Mouse (Mus musculus) urinary bladder, adult 18-20 months (tissue): ENCODE measurements at regions not wholly inside any gene's neighbourhood (a gene's known extent, or its start where the extent isn't known, plus 50 kb on each side); places are given as distances from the start of the nearest gene placed in this dataset.

Experiments used
- DNase-seq, 2 experiments: peaks; one replicate each; pipeline ENCODE4 v3.0.0; 2022; ENCODE audit warnings: low spot score in 2 of 2, mixed read lengths in 2 of 2

- DNase-seq: no peak
These were observed 197.9 kb upstream of the Cep162 start for GRCm38 (mm10) chr9:87453261-87453660.

GRCm38 (mm10) chr9:87452571-87452970 lies 197.2 kb upstream of the Cep162 start:
- no peak for DNase-seq

GRCm38 (mm10) chr9:87443467-87444235 lies 188.3 kb upstream of the Cep162 start:
- DNase-seq: no peak

- no peak for DNase-seq
These were observed 176.7 kb upstream of the Cep162 start for GRCm38 (mm10) chr9:87432072-87432471.

GRCm38 (mm10) chr9:87431523-87431922 lies 176.2 kb upstream of the Cep162 start:
- no peak for DNase-seq

GRCm38 (mm10) chr9:87425201-87425600 lies 169.9 kb upstream of the Cep162 start:
- DNase-seq: peak in 1 of 2 experiments; percentile 9

GRCm38 (mm10) chr9:87421175-87421574 lies 165.8 kb upstream of the Cep162 start:
- DNase-seq: no peak

- DNase-seq: peak; percentile 5 to 16
These were observed 164.0 kb upstream of the Cep162 start for GRCm38 (mm10) chr9:87419376-87419775.

- DNase-seq: no peak
These were observed 157.6 kb upstream of the Cep162 start for GRCm38 (mm10) chr9:87412894-87413293.

- DNase-seq: no peak
These were observed 155.7 kb upstream of the Cep162 start for GRCm38 (mm10) chr9:87411044-87411443.

GRCm38 (mm10) chr9:87409736-87410135 lies 154.4 kb upstream of the Cep162 start:
- no peak for DNase-seq

GRCm38 (mm10) chr9:87408805-87409204 lies 153.5 kb upstream of the Cep162 start:
- no peak for DNase-seq

- DNase-seq: no peak
These were observed 151.1 kb upstream of the Cep162 start for GRCm38 (mm10) chr9:87406476-87406875.

- no peak for DNase-seq
These were observed 149.9 kb upstream of the Cep162 start for GRCm38 (mm10) chr9:87405115-87405720.

GRCm38 (mm10) chr9:87402010-87402409 lies 146.7 kb upstream of the Cep162 start:
- DNase-seq: no peak

- no peak for DNase-seq
These were observed 132.2 kb upstream of the Cep162 start for GRCm38 (mm10) chr9:87387516-87387915.

- DNase-seq: no peak
These were observed 128.2 kb upstream of the Cep162 start for GRCm38 (mm10) chr9:87383513-87383912.

GRCm38 (mm10) chr9:87377921-87378320 lies 122.6 kb upstream of the Cep162 start:
- DNase-seq: no peak

- DNase-seq: no peak
These were observed 121.5 kb upstream of the Cep162 start for GRCm38 (mm10) chr9:87376731-87377310.

- DNase-seq: no peak
These were observed 117.0 kb upstream of the Cep162 start for GRCm38 (mm10) chr9:87372251-87372905.

GRCm38 (mm10) chr9:87369059-87369458 lies 113.7 kb upstream of the Cep162 start:
- DNase-seq: no peak

- DNase-seq: no peak
These were observed 91.7 kb upstream of the Cep162 start for GRCm38 (mm10) chr9:87347008-87347407.
